Mouse (Mus musculus): ENCODE results near the gene Hnrnpul1.

- TF ChIP-seq USF1 (IDR thresholded peaks at IDR 0.05; ENCODE audit: low read depth), result no peak
- TF ChIP-seq CTCF (IDR thresholded peaks at IDR 0.05; ENCODE audit: control insufficient read depth, insufficient read depth, insufficient read length), result no peak
- TF ChIP-seq MAX (IDR thresholded peaks at IDR 0.05), result no peak
- TF ChIP-seq MYOG (IDR thresholded peaks at IDR 0.05; ENCODE audit: control insufficient read depth, extremely low read depth, insufficient read length), result no peak
- TF ChIP-seq MYOD1 (IDR thresholded peaks at IDR 0.05; ENCODE audit: control insufficient read depth, insufficient read length, low read depth), result no peak
- no peak for TF ChIP-seq FOSL1 (IDR thresholded peaks at IDR 0.05; ENCODE audit: insufficient read depth, low read length, poor library complexity, severe bottlenecking)
- no peak for TF ChIP-seq CEBPB (IDR thresholded peaks at IDR 0.05; ENCODE audit: low read depth)
These were observed 33.9 kb upstream of the Hnrnpul1 start, which contains the start of gene Axl for GRCm38 (mm10) chr7:25788220-25789128.

Measured in C2C12 (cell line).